Mouse (Mus musculus) neural tube, embryonic 14.5 days (tissue): ENCODE measurements around the gene Snca. TPM values are rescaled to one million over a fixed set of nuclear protein-coding genes. Genes with fewer than 3 reads are reported as not detected.

Experiments
- ATAC-seq: fragments of 200-750 bp; cut with Nextera tagmentation; 2 replicates; pipeline ENCODE4 v1.8.0; 2017; ENCODE audit warnings: low read depth, mild to moderate bottlenecking, moderate TSS enrichment, moderate library complexity
- H3K27ac ChIP-seq: fragments of 300-500 bp; sonication (generic); 2 replicates; pipeline ENCODE4 v1.5.1; 2014; ENCODE audit warnings: low read depth, mild to moderate bottlenecking, control low read depth, low read length, moderate library complexity, mixed read lengths
- H3K27me3 ChIP-seq: fragments of 300-500 bp; sonication (generic); 2 replicates; pipeline ENCODE4 v1.6.1; 2014; ENCODE audit warnings: low read length; ENCODE audit not compliant: control insufficient read depth, insufficient read depth
- H3K36me3 ChIP-seq: fragments of 300-500 bp; sonication (generic); 2 replicates; pipeline ENCODE4 v1.6.1; 2014; ENCODE audit warnings: low read length, mixed read lengths; ENCODE audit not compliant: control insufficient read depth, insufficient read depth
- H3K4me1 ChIP-seq: fragments of 300-500 bp; sonication (generic); 2 replicates; pipeline ENCODE4 v1.6.1; 2014; ENCODE audit warnings: low read length; ENCODE audit not compliant: control insufficient read depth, insufficient read depth
- H3K4me2 ChIP-seq: fragments of 300-500 bp; sonication (generic); 2 replicates; pipeline ENCODE4 v1.6.1; 2014; ENCODE audit warnings: mild to moderate bottlenecking, low read depth, low read length, control low read depth
- H3K4me3 ChIP-seq: fragments of 300-500 bp; sonication (generic); 2 replicates; pipeline ENCODE4 v1.5.1; 2014; ENCODE audit warnings: low read depth, low read length, control low read depth, mixed read lengths
- H3K9ac ChIP-seq: fragments of 300-500 bp; sonication (generic); replicated peaks from 2 replicates; pipeline ENCODE4 v1.6.1; 2014; ENCODE audit warnings: low read depth, mild to moderate bottlenecking, control low read depth, low read length, mixed read lengths
- H3K9me3 ChIP-seq: fragments of 300-500 bp; sonication (generic); 2 replicates; pipeline ENCODE4 v1.6.1; 2016; ENCODE audit warnings: low read length; ENCODE audit not compliant: control insufficient read depth
- WGBS: fragments of 180-500 bp; shearing (Covaris S2); extraction: QIAGEN DNeasy Blood & Tissue Kit; methylation state at CpG from one replicate; pipeline ENCODE4 v1.1.7; 2014; 5-methylcytosine and 5-hydroxymethylcytosine counted together
- polyA plus RNA-seq: library from polyadenylated mRNA; unstranded; fragments of >200 nt; fragmentation: Nextera tagmentation; extraction: Ambion mirVana; gene quantifications from 2 replicates; pipeline ENCODE4 v1.2.1, GENCODE M21; 2014

Gene Snca
- polyA plus RNA-seq, 1 experiment from 2014 or later = 258 TPM

GRCm38 (mm10) chr6:60798266-60798665, 31.4 kb downstream of the Snca start:
- H3K27me3 ChIP-seq = no peaks in the 10 kb centered on the region
- H3K4me3 ChIP-seq = no peak overlapping the region
- WGBS = 98% methylated on average over 1 of the region's 1 CpGs
- no peak for ATAC-seq
- H3K9me3 ChIP-seq = no peaks in the 10 kb centered on the region
- no peak overlapping the region for H3K9ac ChIP-seq
- no peaks in the 10 kb centered on the region for H3K36me3 ChIP-seq
- no peak overlapping the region for H3K27ac ChIP-seq
- no peaks in the 10 kb centered on the region for H3K4me1 ChIP-seq
- H3K4me2 ChIP-seq = no peak overlapping the region

- H3K36me3 ChIP-seq = no peaks in the 10 kb centered on the region
- H3K4me3 ChIP-seq = no peak overlapping the region
- no peaks in the 10 kb centered on the region for H3K9me3 ChIP-seq
- H3K4me2 ChIP-seq = no peak overlapping the region
- H3K9ac ChIP-seq = no peak overlapping the region
- no peak overlapping the region for H3K27ac ChIP-seq
- no peaks in the 10 kb centered on the region for H3K27me3 ChIP-seq
- WGBS = 95% methylated on average over 3 of the region's 3 CpGs
- H3K4me1 ChIP-seq = no peaks in the 10 kb centered on the region
- no peak for ATAC-seq
These were observed 35.8 kb downstream of the Snca start for GRCm38 (mm10) chr6:60793659-60794365.

- Histone ChIP-seq H3K4me2 (no peak overlapping the region), H3K27me3 (no peaks in the 10 kb centered on the region), H3K9me3 (no peaks in the 10 kb centered on the region), H3K4me1 (no peaks in the 10 kb centered on the region), H3K4me3 (no peak overlapping the region), H3K9ac (no peak overlapping the region), H3K36me3 (no peaks in the 10 kb centered on the region), H3K27ac (no peak overlapping the region)
- ATAC-seq = no peak
- 88% methylated on average over 1 of the region's 1 CpGs for WGBS
These were observed 42.7 kb downstream of the Snca start for GRCm38 (mm10) chr6:60786955-60787354.

GRCm38 (mm10) chr6:60771899-60772298, 57.8 kb downstream of the Snca start:
- no peaks in the 10 kb centered on the region for H3K27me3 ChIP-seq
- no peaks in the 10 kb centered on the region for H3K36me3 ChIP-seq
- ATAC-seq = no peak
- no peak overlapping the region for H3K27ac ChIP-seq
- H3K4me2 ChIP-seq = no peak overlapping the region
- 91% methylated on average over 1 of the region's 1 CpGs for WGBS
- no peak overlapping the region for H3K9ac ChIP-seq
- no peaks in the 10 kb centered on the region for H3K9me3 ChIP-seq
- H3K4me3 ChIP-seq = no peak overlapping the region
- H3K4me1 ChIP-seq = no peaks in the 10 kb centered on the region

GRCm38 (mm10) chr6:60765696-60766095, 64.0 kb downstream of the Snca start:
- H3K4me3 ChIP-seq = no peak overlapping the region
- H3K4me2 ChIP-seq = no peak overlapping the region
- WGBS = 81% methylated on average over 3 of the region's 3 CpGs
- H3K27me3 ChIP-seq = no peaks in the 10 kb centered on the region
- no peak overlapping the region for H3K9ac ChIP-seq
- no peaks in the 10 kb centered on the region for H3K9me3 ChIP-seq
- H3K4me1 ChIP-seq = no peaks in the 10 kb centered on the region
- no peaks in the 10 kb centered on the region for H3K36me3 ChIP-seq
- ATAC-seq = no peak
- no peak overlapping the region for H3K27ac ChIP-seq

- Histone ChIP-seq H3K9ac (no peak overlapping the region), H3K9me3 (no peaks in the 10 kb centered on the region), H3K36me3 (no peaks in the 10 kb centered on the region), H3K4me2 (no peak overlapping the region), H3K27me3 (no peaks in the 10 kb centered on the region), H3K4me3 (no peak overlapping the region), H3K27ac (no peak overlapping the region), H3K4me1 (no peaks in the 10 kb centered on the region)
- no peak for ATAC-seq
- WGBS = 91% methylated on average over 4 of the region's 4 CpGs
These were observed 66.8 kb downstream of the Snca start for GRCm38 (mm10) chr6:60762864-60763263.

GRCm38 (mm10) chr6:60761710-60762109, 67.9 kb downstream of the Snca start:
- 43% methylated on average over 2 of the region's 2 CpGs for WGBS
- Histone ChIP-seq H3K9me3 (no peaks in the 10 kb centered on the region), H3K36me3 (no peaks in the 10 kb centered on the region), H3K9ac (no peak overlapping the region), H3K4me3 (no peak overlapping the region), H3K27ac (no peak overlapping the region), H3K4me1 (no peaks in the 10 kb centered on the region), H3K27me3 (no peaks in the 10 kb centered on the region), H3K4me2 (no peak overlapping the region)
- peak; percentile 61 for ATAC-seq

- no peak for ATAC-seq
These were observed 74.7 kb downstream of the Snca start for GRCm38 (mm10) chr6:60754975-60755374.

GRCm38 (mm10) chr6:60745965-60746364, 83.7 kb downstream of the Snca start:
- Histone ChIP-seq H3K4me2 (no peak overlapping the region), H3K4me1 (no peaks in the 10 kb centered on the region), H3K36me3 (no peaks in the 10 kb centered on the region), H3K9ac (no peak overlapping the region), H3K9me3 (no peaks in the 10 kb centered on the region), H3K4me3 (no peak overlapping the region), H3K27me3 (no peaks in the 10 kb centered on the region), H3K27ac (no peak overlapping the region)
- ATAC-seq = no peak

More at GRCm38 (mm10) chr6:60754975-60755374, 74.7 kb downstream of the Snca start:
- Histone ChIP-seq H3K27me3 (no peaks in the 10 kb centered on the region), H3K4me3 (no peak overlapping the region), H3K9ac (no peak overlapping the region), H3K9me3 (no peaks in the 10 kb centered on the region; the same call in 1 of the 2 replicates), H3K27ac (no peak overlapping the region), H3K4me1 (no peaks in the 10 kb centered on the region), H3K36me3 (no peaks in the 10 kb centered on the region), H3K4me2 (no peak overlapping the region)
- WGBS = 92% methylated on average over 1 of the region's 1 CpGs
